Comparison of ENCODE assay signal across 9 mouse cellular contexts in the genomic region with DNA sequence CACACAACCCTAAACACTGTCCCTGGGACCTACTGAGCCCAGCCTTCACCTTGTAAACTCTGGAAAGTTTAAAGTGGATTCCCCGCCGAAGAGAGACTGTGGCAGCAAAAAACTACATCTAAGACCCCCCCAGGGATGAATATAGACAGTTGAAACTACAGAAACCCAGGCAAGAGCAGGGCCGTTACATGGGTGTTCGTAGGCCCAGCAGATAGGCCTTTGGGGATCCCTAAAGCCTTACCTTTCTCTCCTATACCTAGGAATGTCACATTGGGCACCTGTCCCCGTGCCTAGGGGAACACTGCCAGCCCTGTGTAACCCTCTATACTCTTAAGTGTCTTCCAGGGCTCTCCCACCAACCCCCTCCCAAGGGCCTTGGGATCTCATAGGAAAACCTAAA.
DNase-seq lines count a peak whose midpoint lies in the region; ATAC-seq and TF ChIP-seq lines count a peak whose summit lies in the region.
"Had no signal": no experiment of that assay in that cellular context is flagged by ENCODE, and none has a peak within 500 bp of the region (broad histone marks: within the 10 kb centered on the region; RNA-seq: fewer than 3 reads in every experiment).

No protein-coding gene starts in this region.

- no peak for DNase-seq in gastrocnemius, adult 2 months
- DNase-seq in gastrocnemius, adult 8-10 months (ENCODE audit: low spot score in 2 of 2): no peak
- DNase-seq in left cerebral cortex, adult 2 months (ENCODE audit: extremely low spot score in 1 of 2, low spot score in 2 of 2): no peak
- no peak for DNase-seq in left cerebral cortex, adult 18-20 months (ENCODE audit: low spot score in 2 of 2)
- no peak for DNase-seq in hindbrain, embryonic 14.5 days (ENCODE audit: low spot score)
- DNase-seq in right cerebral cortex, adult 2 months (ENCODE audit: low spot score in 2 of 2): no peak
- DNase-seq: thymus, postnatal 4 days had no signal

- H3K4me1 ChIP-seq in hindbrain, embryonic 14.5 days (replicated peaks; ENCODE audit: control insufficient read depth, insufficient read depth, low read length): peaks cover 26% of the 10 kb centered on the region
- peaks cover 21% of the 10 kb centered on the region for H3K4me1 ChIP-seq in small intestine, adult 2 months (ENCODE audit: control insufficient read depth, insufficient read depth, insufficient read length, low read length)

- H3K9ac ChIP-seq in hindbrain, embryonic 14.5 days: no peak overlapping the region

- TF ChIP-seq POLR2A in small intestine, adult 2 months (IDR thresholded peaks at IDR 0.05; ENCODE audit: low read depth, low read length): no peak

- no peaks in the 10 kb centered on the region for H3K36me3 ChIP-seq in hindbrain, embryonic 14.5 days (replicated peaks; ENCODE audit: control insufficient read depth, insufficient read depth)
- no peaks in the 10 kb centered on the region for H3K36me3 ChIP-seq in small intestine, adult 2 months (ENCODE audit: control insufficient read depth, insufficient read depth, low read length)

- H3K4me3 ChIP-seq in gastrocnemius, adult 2 months: no peak overlapping the region
- no peak overlapping the region for H3K4me3 ChIP-seq in left cerebral cortex, adult 2 months
- no peak overlapping the region for H3K4me3 ChIP-seq in hindbrain, embryonic 14.5 days (replicated peaks; ENCODE audit: low read length)
- H3K4me3 ChIP-seq in small intestine, adult 2 months (ENCODE audit: low read depth, low read length): no peak overlapping the region

- WGBS in hindbrain, embryonic 14.5 days: 90% methylated on average over 5 of the region's 5 CpGs
- 97% methylated on average over 5 of the region's 5 CpGs for WGBS in small intestine, adult 2 months

- H3K27ac ChIP-seq in gastrocnemius, adult 2 months: peak overlapping the region; percentile 81
- H3K27ac ChIP-seq in left cerebral cortex, adult 2 months: peak overlapping the region; percentile 67
- peak overlapping the region; percentile 76 for H3K27ac ChIP-seq in hindbrain, embryonic 14.5 days
- H3K27ac ChIP-seq in small intestine, adult 2 months (ENCODE audit: insufficient read depth, low read depth, low read length): peak overlapping the region; percentile 38

- no peaks in the 10 kb centered on the region for H3K9me3 ChIP-seq in hindbrain, embryonic 14.5 days (ENCODE audit: control insufficient read depth, low read length)

- intact Hi-C loops in gastrocnemius, adult 2 months (cut with DNase I): no loop called here
- intact Hi-C loops in left cerebral cortex, adult 2 months (cut with DNase I): loop anchor here (1.0 kb wide), 1 partner anchor 14 kb away; no protein-coding TSS in a partner anchor

- H3K4me2 ChIP-seq in hindbrain, embryonic 14.5 days (replicated peaks): no peak overlapping the region

- TF ChIP-seq CTCF in gastrocnemius, adult 2 months (IDR thresholded peaks at IDR 0.05): no peak
- TF ChIP-seq CTCF in left cerebral cortex, adult 2 months (IDR thresholded peaks at IDR 0.05): no peak
- TF ChIP-seq CTCF in small intestine, adult 2 months (IDR thresholded peaks at IDR 0.05; ENCODE audit: extremely low read depth, insufficient read length, insufficient replicate concordance, low read depth, low read length): no peak

- no peaks in the 10 kb centered on the region for H3K27me3 ChIP-seq in hindbrain, embryonic 14.5 days (ENCODE audit: control insufficient read depth, insufficient read depth, low read length)
- no peaks in the 10 kb centered on the region for H3K27me3 ChIP-seq in small intestine, adult 2 months (ENCODE audit: control insufficient read depth, insufficient read depth, low read length)

- no peak for ATAC-seq in hindbrain, embryonic 14.5 days (ENCODE audit: low FRiP score)
- no peak for ATAC-seq in megakaryocyte-erythroid progenitor cell, adult 5-6 weeks (replicated peaks; ENCODE audit: low FRiP score, low TSS enrichment, poor library complexity, severe bottlenecking)
